Mouse (Mus musculus): ENCODE results near the gene Dagla. TPM values are rescaled to one million over a fixed set of nuclear protein-coding genes. Genes with fewer than 3 reads are reported as not detected.
A peak's percentile ranks its signal among the peaks of the same experiment; 100 is the strongest.

Dagla gene
- polyA plus RNA-seq, 1 experiment from 2014 or later = 0.20 TPM

- no peaks in the 10 kb centered on the region for H3K36me3 ChIP-seq
- H3K4me2 ChIP-seq = peak overlapping the region; percentile 77
- H3K9me3 ChIP-seq (replicated peaks) = no peaks in the 10 kb centered on the region
- H3K27me3 ChIP-seq = peaks cover 28% of the 10 kb centered on the region
- ATAC-seq (ENCODE audit: low read depth) (peak; percentile 13; the same call in 1 of the 2 replicates), DNase-seq (no peak)
- H3K27ac ChIP-seq = peak overlapping the region; percentile 41; the same call in 1 of the 2 replicates
- peaks cover 53% of the 10 kb centered on the region for H3K4me1 ChIP-seq (replicated peaks)
- 8% methylated on average over 3 of the region's 3 CpGs for WGBS (ENCODE audit: insufficient replicate concordance)
- peak overlapping the region; percentile 22; the same call in 1 of the 2 replicates for H3K9ac ChIP-seq
- no peak overlapping the region; the same call in 1 of the 2 replicates for H3K4me3 ChIP-seq (replicated peaks)
These were observed 66.2 kb downstream of the Dagla start for GRCm38 (mm10) chr19:10238477-10238876.

- H3K9me3 ChIP-seq (replicated peaks) = no peaks in the 10 kb centered on the region
- H3K4me2 ChIP-seq = peak overlapping the region; percentile 19; the same call in 1 of the 2 replicates
- H3K9ac ChIP-seq = no peak overlapping the region
- no peak overlapping the region for H3K4me3 ChIP-seq (replicated peaks)
- H3K27me3 ChIP-seq = peaks cover 27% of the 10 kb centered on the region
- ATAC-seq (ENCODE audit: low read depth) (peak; percentile 57), DNase-seq (no peak)
- 40% methylated on average over 9 of the region's 9 CpGs for WGBS (ENCODE audit: insufficient replicate concordance)
- peaks cover 64% of the 10 kb centered on the region for H3K4me1 ChIP-seq (replicated peaks)
- H3K27ac ChIP-seq = peak overlapping the region; percentile 77
- no peaks in the 10 kb centered on the region for H3K36me3 ChIP-seq
These were observed 68.7 kb downstream of the Dagla start for GRCm38 (mm10) chr19:10235784-10236565.

GRCm38 (mm10) chr19:10232327-10233017 lies 72.2 kb downstream of the Dagla start:
- Histone ChIP-seq H3K36me3 (peaks cover 7% of the 10 kb centered on the region; the same call in 1 of the 2 replicates), H3K27me3 (peaks cover 5% of the 10 kb centered on the region; the same call in 1 of the 2 replicates), H3K4me1 (replicated peaks) (peaks cover 38% of the 10 kb centered on the region), H3K4me2 (no peak overlapping the region), H3K4me3 (replicated peaks) (no peak overlapping the region), H3K9ac (no peak overlapping the region), H3K27ac (no peak overlapping the region), H3K9me3 (replicated peaks) (no peaks in the 10 kb centered on the region)
- DNase-seq (no peak), ATAC-seq (ENCODE audit: low read depth) (no peak)
- 40% methylated on average over 9 of the region's 9 CpGs for WGBS (ENCODE audit: insufficient replicate concordance)

GRCm38 (mm10) chr19:10231871-10232270 lies 72.8 kb downstream of the Dagla start:
- H3K4me1 ChIP-seq (replicated peaks) = peaks cover 37% of the 10 kb centered on the region
- WGBS (ENCODE audit: insufficient replicate concordance) = 25% methylated on average over 5 of the region's 5 CpGs
- H3K4me2 ChIP-seq = no peak overlapping the region
- DNase-seq (no peak), ATAC-seq (ENCODE audit: low read depth) (no peak)
- H3K9me3 ChIP-seq (replicated peaks) = no peaks in the 10 kb centered on the region
- H3K4me3 ChIP-seq (replicated peaks) = no peak overlapping the region
- peaks cover 5% of the 10 kb centered on the region; the same call in 1 of the 2 replicates for H3K27me3 ChIP-seq
- peaks cover 7% of the 10 kb centered on the region; the same call in 1 of the 2 replicates for H3K36me3 ChIP-seq
- no peak overlapping the region for H3K9ac ChIP-seq
- no peak overlapping the region for H3K27ac ChIP-seq

GRCm38 (mm10) chr19:10231016-10231415 lies 73.7 kb downstream of the Dagla start:
- 27% methylated on average over 7 of the region's 7 CpGs for WGBS (ENCODE audit: insufficient replicate concordance)
- Histone ChIP-seq H3K4me3 (replicated peaks) (no peak overlapping the region), H3K9me3 (replicated peaks) (no peaks in the 10 kb centered on the region), H3K9ac (no peak overlapping the region), H3K4me1 (replicated peaks) (peaks cover 36% of the 10 kb centered on the region), H3K36me3 (peaks cover 7% of the 10 kb centered on the region; the same call in 1 of the 2 replicates), H3K27ac (no peak overlapping the region), H3K4me2 (no peak overlapping the region), H3K27me3 (peaks cover 5% of the 10 kb centered on the region; the same call in 1 of the 2 replicates)
- DNase-seq (no peak), ATAC-seq (ENCODE audit: low read depth) (no peak)

GRCm38 (mm10) chr19:10225767-10226166 lies 78.9 kb downstream of the Dagla start:
- H3K9ac ChIP-seq = no peak overlapping the region
- H3K4me2 ChIP-seq = no peak overlapping the region
- ATAC-seq (ENCODE audit: low read depth) = no peak
- H3K36me3 ChIP-seq = peaks cover 8% of the 10 kb centered on the region; the same call in 1 of the 2 replicates
- 57% methylated on average over 4 of the region's 4 CpGs for WGBS (ENCODE audit: insufficient replicate concordance)
- no peak for DNase-seq
- H3K4me3 ChIP-seq (replicated peaks) = no peak overlapping the region
- no peak overlapping the region for H3K27ac ChIP-seq
- peaks cover 34% of the 10 kb centered on the region for H3K4me1 ChIP-seq (replicated peaks)
- no peaks in the 10 kb centered on the region for H3K27me3 ChIP-seq
- H3K9me3 ChIP-seq (replicated peaks) = no peaks in the 10 kb centered on the region

- DNase-seq (no peak), ATAC-seq (ENCODE audit: low read depth) (0 out of 2 replicates have a peak, but pooled peaks have one; percentile 4)
- Histone ChIP-seq H3K27me3 (no peaks in the 10 kb centered on the region), H3K27ac (peak overlapping the region; percentile 13; the same call in 1 of the 2 replicates), H3K36me3 (peaks cover 10% of the 10 kb centered on the region; the same call in 1 of the 2 replicates), H3K9ac (0 out of 2 replicates have a peak overlapping the region, but pooled peaks have one; percentile 9), H3K4me1 (replicated peaks) (peaks cover 34% of the 10 kb centered on the region), H3K4me2 (0 out of 2 replicates have a peak overlapping the region, but pooled peaks have one; percentile 24), H3K9me3 (replicated peaks) (no peaks in the 10 kb centered on the region), H3K4me3 (replicated peaks) (no peak overlapping the region)
- 29% methylated on average over 26 of the region's 26 CpGs for WGBS (ENCODE audit: insufficient replicate concordance)
These were observed 79.8 kb downstream of the Dagla start for GRCm38 (mm10) chr19:10224637-10225453.

- DNase-seq = no peak
- H3K27ac ChIP-seq = no peak overlapping the region
- 40% methylated on average over 4 of the region's 4 CpGs for WGBS (ENCODE audit: insufficient replicate concordance)
- no peak overlapping the region for H3K9ac ChIP-seq
- no peak overlapping the region for H3K4me2 ChIP-seq
- no peak overlapping the region for H3K4me3 ChIP-seq (replicated peaks)
- peaks cover 10% of the 10 kb centered on the region; the same call in 1 of the 2 replicates for H3K36me3 ChIP-seq
- no peaks in the 10 kb centered on the region for H3K27me3 ChIP-seq
- H3K4me1 ChIP-seq (replicated peaks) = peaks cover 37% of the 10 kb centered on the region
- no peaks in the 10 kb centered on the region for H3K9me3 ChIP-seq (replicated peaks)
- no peak for ATAC-seq (ENCODE audit: low read depth)
These were observed 81.1 kb downstream of the Dagla start for GRCm38 (mm10) chr19:10223561-10223960.

GRCm38 (mm10) chr19:10222656-10223055 lies 82.0 kb downstream of the Dagla start:
- no peak overlapping the region for H3K4me2 ChIP-seq
- no peak overlapping the region for H3K27ac ChIP-seq
- DNase-seq (no peak), ATAC-seq (ENCODE audit: low read depth) (0 out of 2 replicates have a peak, but pooled peaks have one; percentile 7)
- no peak overlapping the region for H3K4me3 ChIP-seq (replicated peaks)
- H3K27me3 ChIP-seq = no peaks in the 10 kb centered on the region
- H3K36me3 ChIP-seq = peaks cover 13% of the 10 kb centered on the region; the same call in 1 of the 2 replicates
- H3K9me3 ChIP-seq (replicated peaks) = no peaks in the 10 kb centered on the region
- H3K4me1 ChIP-seq (replicated peaks) = peaks cover 35% of the 10 kb centered on the region
- H3K9ac ChIP-seq = no peak overlapping the region
- 27% methylated on average over 8 of the region's 8 CpGs for WGBS (ENCODE audit: insufficient replicate concordance)

- Histone ChIP-seq H3K9ac (no peak overlapping the region), H3K9me3 (replicated peaks) (no peaks in the 10 kb centered on the region), H3K27ac (no peak overlapping the region), H3K36me3 (peaks cover 13% of the 10 kb centered on the region; the same call in 1 of the 2 replicates), H3K4me2 (no peak overlapping the region), H3K4me3 (replicated peaks) (no peak overlapping the region), H3K27me3 (no peaks in the 10 kb centered on the region), H3K4me1 (replicated peaks) (peaks cover 35% of the 10 kb centered on the region)
- ATAC-seq (ENCODE audit: low read depth) (no peak; the same call in 1 of the 2 replicates), DNase-seq (no peak)
- WGBS (ENCODE audit: insufficient replicate concordance) = 25% methylated on average over 4 of the region's 4 CpGs
These were observed 83.1 kb downstream of the Dagla start for GRCm38 (mm10) chr19:10221585-10221984.
